Mouse (Mus musculus): ENCODE measurements around the gene Htatip2. TPM values are rescaled to one million over a fixed set of nuclear protein-coding genes. Genes with fewer than 3 reads are reported as not detected.

Htatip2 gene
- total RNA-seq (2021), result 1 to 10 TPM; 5.3 to 6.9 TPM
- long read RNA-seq, experiment 1, partial matches to known transcripts, result 0 of 10 reads
- long read RNA-seq, experiment 1, other reads (novel, unspliced or antisense), result 7 of 10 reads
- long read RNA-seq, experiment 2, partial matches to known transcripts, result 1 of 11 reads
- long read RNA-seq, experiment 2, other reads (novel, unspliced or antisense), result 8 of 11 reads

- peak; percentile 59 to 62 for DNase-seq
- intact Hi-C loops (cut with DNase I), result no loop called here
These were observed at the start of gene Htatip2 for GRCm38 (mm10) chr7:49758934-49759571. Gene Htatip2, plus strand, starts transcription at chr7:49759115.

DNA sequence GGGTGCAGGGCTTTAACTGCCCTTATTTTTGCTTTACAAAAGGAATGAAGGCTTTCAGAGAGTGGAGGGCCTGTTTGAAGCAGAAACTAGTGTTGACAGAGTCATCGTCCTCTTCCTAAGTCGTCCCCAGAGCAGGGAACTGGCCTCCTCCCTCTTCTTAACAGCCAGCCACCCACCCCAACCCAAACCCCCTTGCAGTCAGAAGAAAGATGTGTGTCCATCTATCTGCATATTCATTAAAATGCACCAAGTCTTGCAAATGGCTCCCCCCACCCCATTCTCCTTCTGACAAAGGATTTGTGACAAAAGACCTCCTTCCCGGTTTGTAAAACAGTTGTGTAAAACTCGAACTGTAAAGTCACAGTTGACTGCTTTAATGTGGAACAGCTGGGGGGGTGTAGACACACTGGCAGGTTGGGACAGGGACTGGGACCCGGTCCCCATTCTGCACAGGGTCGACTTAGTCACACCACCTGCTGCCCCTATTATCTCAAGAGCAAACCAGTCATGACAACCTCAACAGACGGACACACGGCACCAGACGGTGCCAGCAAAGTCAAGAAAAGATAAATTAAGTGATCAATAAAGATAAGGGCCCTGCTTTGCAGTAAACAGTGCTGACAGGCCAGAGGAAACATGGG is 49.4 kb upstream of the Htatip2 start:
- intact Hi-C loops (cut with DNase I), result no loop called here
- no peak for DNase-seq

DNA sequence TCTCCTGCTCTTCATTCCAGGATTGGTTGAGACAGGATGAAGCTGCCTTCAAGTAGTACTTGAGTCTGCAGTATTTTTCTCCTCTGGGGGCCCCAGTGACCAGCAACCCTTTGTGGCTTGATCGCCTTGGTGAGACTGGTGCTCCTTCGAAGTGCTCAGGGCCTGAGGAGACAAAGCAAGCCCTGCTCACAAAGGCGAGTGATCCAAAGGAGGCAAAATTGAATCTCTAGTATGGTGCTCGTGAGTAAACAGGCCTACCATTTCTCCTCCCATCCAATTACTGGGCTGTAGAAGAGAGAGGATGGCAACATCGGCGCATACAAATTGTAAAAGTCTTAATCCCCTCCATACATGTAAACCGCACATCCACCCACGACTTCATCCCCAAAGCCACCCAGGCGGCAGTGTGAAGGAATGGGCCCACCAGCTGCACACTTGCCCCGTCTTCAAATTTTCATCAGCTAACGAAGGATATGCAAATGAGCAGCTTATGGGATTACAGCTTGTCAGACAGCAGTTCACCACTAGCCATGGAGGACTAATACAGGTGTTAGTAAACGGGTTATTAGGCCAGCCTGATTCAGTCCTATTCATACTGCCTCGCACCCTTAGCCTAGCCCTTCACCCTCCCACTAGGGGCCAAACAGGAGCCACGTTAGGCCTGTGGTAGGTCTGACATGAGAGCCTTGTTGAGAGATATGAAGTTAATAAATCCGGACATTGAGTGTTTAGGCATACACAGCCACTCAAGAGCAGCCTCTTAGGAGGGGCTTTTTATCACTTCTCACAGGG is 40.8 kb upstream of the Htatip2 start:
- DNase-seq, result no peak
- intact Hi-C loops (cut with DNase I), result no loop called here

GRCm38 (mm10) chr7:49734342-49734741 is 24.6 kb upstream of the Htatip2 start:
- intact Hi-C loops (cut with DNase I), result no loop called here
- no peak for DNase-seq

DNA sequence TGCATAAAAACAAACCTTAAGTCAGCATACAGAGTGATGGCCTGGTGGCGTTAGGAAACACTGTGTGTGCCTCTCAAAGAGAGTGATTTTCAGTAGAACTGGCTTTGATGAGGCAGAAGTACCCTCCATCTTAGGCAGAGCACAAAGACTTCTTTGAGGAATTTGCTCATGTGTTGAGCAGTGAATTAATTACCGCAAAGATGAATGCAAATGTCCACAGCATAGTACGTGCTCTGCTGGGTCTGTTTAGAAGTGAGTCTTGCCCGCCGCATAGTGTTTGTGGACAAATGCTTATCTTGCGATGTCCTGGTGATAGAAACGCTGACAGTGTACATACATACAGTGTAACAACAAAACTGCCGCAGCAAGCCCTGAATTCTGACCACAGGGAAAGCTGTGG is 19.5 kb upstream of the Htatip2 start:
- intact Hi-C loops (cut with DNase I), result no loop called here
- no peak for DNase-seq

- intact Hi-C loops (cut with DNase I), result no loop called here
These were observed 17.4 kb upstream of the Htatip2 start for GRCm38 (mm10) chr7:49741474-49741873.

GRCm38 (mm10) chr7:49741923-49742322 is 17.0 kb upstream of the Htatip2 start:
- intact Hi-C loops (cut with DNase I), result no loop called here

More at GRCm38 (mm10) chr7:49741474-49741873, 17.4 kb upstream of the Htatip2 start:
- peak in 1 of 2 experiments; percentile 5 for DNase-seq

GRCm38 (mm10) chr7:49751148-49751547 is 7.8 kb upstream of the Htatip2 start:
- intact Hi-C loops (cut with DNase I), result loop anchor here (5.0 kb wide), 1 partner anchor 279 kb away; no protein-coding TSS in a partner anchor
- peak; percentile 10 to 53 for DNase-seq

More at GRCm38 (mm10) chr7:49741923-49742322, 17.0 kb upstream of the Htatip2 start:
- no peak for DNase-seq

- peak; percentile 11 to 55 for DNase-seq
- intact Hi-C loops (cut with DNase I), result loop anchor here (5.0 kb wide), 1 partner anchor 281 kb away; no protein-coding TSS in a partner anchor
These were observed 6.0 kb upstream of the Htatip2 start for GRCm38 (mm10) chr7:49752730-49753506.

DNA sequence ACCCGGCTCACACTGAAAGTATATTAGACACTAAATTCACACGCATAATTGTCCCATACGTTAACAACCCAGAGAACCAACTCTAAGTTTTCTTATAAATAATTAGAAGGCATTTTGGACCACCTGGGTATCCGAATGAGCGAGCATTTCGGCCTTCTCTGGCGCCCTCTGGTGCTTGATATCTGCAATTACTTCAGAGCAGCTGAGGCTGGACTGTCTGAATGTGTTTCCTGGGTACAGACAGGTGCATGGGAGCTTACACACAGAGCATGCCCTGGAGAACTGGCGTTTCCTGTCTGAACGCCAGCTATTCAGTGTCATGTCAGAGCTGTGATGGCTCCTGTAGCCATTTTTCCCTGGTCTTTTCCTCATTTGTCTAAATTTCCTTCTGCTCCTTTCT is 4.1 kb upstream of the Htatip2 start:
- peak; percentile 55 to 73 for DNase-seq
- intact Hi-C loops (cut with DNase I), result loop anchor here (1.0 to 5.0 kb wide), 2 partner anchors 138 to 282 kb away; no protein-coding TSS in a partner anchor

- intact Hi-C loops (cut with DNase I), result no loop called here
- DNase-seq, result no peak
These were observed 3.7 kb downstream of the Htatip2 start for GRCm38 (mm10) chr7:49762605-49763004.

- intact Hi-C loops (cut with DNase I), result no loop called here
- DNase-seq, result no peak
These were observed 5.2 kb downstream of the Htatip2 start for GRCm38 (mm10) chr7:49764011-49764716.

DNA sequence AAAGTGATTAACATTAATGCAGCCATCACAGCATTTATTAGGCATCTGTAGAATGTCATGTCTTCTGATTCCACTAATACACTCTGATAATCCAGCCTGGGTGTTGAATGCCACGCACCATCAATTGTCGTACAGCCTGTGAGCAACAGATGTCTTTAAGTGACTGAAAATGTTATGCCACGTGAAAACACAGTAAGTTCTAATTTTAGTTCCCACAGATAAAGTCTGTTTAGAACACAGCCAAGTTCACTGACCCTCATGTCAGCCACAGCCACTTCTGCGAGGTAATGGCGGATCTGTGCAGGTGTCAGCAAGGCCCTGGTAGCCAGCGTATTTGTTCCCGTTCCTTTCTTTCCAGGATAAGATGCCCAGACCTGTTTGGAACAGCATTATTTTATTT is 7.3 kb downstream of the Htatip2 start:
- intact Hi-C loops (cut with DNase I), result no loop called here
- no peak for DNase-seq

DNA sequence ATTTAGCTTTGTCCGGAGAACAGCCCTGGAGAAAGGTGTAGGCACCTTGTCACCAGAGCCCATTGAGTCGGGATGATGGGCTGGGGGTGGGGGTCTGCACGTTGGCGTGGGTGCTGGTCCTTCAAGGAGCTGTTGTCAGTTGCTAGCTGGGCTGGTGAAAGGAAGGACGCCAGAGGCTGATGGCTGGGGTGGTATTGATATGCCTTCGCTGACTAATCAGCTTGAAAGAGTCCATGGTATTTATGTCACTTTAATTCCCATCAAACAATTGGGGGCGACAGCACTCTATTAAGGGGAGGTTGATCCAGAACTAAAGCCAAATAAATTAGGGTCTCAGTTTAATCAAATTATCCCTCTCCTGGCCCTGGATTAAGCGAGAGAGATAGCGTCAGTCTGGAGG is 9.6 kb downstream of the Htatip2 start:
- intact Hi-C loops (cut with DNase I), result no loop called here
- no peak for DNase-seq

DNA sequence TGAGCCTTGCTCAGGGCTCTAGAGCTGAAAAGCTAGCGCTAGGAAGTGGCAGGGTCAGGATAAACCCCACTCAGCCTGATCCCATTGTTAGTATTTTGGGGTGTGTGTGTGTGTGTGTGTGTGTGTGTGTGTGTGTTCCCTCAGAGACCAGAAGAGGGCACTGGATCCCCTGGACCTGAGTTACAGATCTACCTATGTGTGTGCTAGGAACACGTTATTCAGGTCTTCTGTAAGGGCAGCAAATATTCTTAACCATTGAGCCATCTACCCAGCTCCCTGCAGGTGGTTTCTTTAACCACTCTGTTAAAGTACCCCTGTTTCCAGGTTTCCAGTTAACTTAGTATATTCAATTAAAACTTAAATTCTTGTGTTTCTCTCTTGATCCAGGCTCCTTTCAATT is 15.5 kb downstream of the Htatip2 start:
- no peak for DNase-seq
- intact Hi-C loops (cut with DNase I), result no loop called here

DNA sequence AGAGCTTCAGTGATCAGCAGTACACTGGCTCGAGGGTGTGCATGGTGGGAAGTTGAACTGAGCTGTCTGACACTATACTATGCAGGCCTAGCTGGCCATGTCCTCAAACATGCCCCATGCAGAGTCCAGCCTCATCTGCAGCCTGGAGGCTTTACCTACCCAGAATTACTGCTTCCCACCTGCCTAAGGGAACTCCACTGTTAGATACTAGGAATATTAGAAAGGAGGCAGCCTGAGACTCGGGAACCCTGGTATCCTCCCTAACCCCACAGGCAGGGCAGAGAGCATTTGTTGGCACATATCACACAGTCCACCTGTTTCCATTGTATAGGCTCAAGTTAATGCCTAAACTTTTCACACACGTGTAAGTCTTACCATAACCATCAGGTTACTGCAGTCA is 18.7 kb downstream of the Htatip2 start:
- DNase-seq, result no peak
- intact Hi-C loops (cut with DNase I), result no loop called here

DNA sequence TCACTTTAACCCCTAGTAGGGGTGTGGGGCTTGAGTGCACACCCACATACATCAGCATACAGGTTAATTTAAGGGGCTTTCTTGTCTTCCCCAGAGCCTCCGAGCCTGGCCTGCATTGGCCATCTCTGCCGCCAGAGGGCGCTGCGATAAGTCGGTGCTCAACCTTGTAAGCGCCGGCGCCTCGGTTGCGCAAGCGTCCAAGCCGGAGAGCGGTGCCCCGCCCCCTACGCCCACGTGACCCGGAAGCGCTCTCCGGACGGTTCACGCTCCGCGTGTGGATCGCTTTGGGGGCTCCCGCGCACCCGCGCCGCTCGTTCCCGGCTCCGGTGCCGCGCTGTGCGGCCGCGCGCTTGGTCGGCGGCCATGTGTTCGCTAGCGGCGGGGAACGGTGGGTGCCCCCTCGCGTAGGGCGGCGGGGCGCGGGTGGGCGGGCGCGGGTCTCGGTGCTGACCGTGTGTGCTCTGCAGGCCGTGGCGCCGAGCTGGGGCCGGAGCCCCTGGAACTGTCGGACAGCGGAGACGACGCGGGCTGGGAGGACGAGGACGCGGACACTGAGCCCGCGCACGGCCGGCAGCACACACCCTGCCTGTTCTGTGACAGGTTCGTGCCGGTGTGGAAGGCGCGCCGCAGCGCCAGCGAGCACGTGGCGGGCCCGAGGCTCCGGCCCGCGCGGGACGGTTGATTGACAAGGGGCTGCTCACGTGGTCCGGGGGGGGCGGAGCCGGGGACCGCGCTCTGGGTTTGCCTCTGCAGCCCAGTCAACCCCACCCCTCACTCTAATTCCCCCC is 19.4 kb downstream of the Htatip2 start, which contains the start of gene Prmt3:
Gene Prmt3, plus strand, starts transcription at position 233 of the 788 bp plus-strand sequence.
- peak; percentile 98 to 99 for DNase-seq
- intact Hi-C loops (cut with DNase I), result loop anchor here (1.0 kb wide), 1 partner anchor 145 kb away; no protein-coding TSS in a partner anchor

GRCm38 (mm10) chr7:49778904-49779615 is 20.1 kb downstream of the Htatip2 start:
- no peak for DNase-seq
- intact Hi-C loops (cut with DNase I), result loop anchor here (1.0 kb wide), 1 partner anchor 144 kb away; no protein-coding TSS in a partner anchor
